Comparison of ENCODE assay signal across 8 mouse cellular contexts in genomic region chr1:156674195-156675000, GRCm38 (mm10). TPM values are rescaled to one million over a fixed set of nuclear protein-coding genes. Genes with fewer than 3 reads are reported as not detected.
A peak's percentile ranks its signal among the peaks of the same experiment; 100 is the strongest.
DNase-seq lines count a peak whose midpoint lies in the region; ATAC-seq and TF ChIP-seq lines count a peak whose summit lies in the region.

Gene Tor3a (minus strand): TSS chr1:156674356.

- peak; percentile 84 for ATAC-seq in erythroid progenitor cell, adult 5-6 weeks (replicated peaks; ENCODE audit: low FRiP score, poor library complexity, severe bottlenecking)
- peak; percentile 72 for ATAC-seq in heart, embryonic 15.5 days (replicated peaks; ENCODE audit: insufficient number of reproducible peaks, insufficient read depth, low FRiP score, low read depth)
- ATAC-seq in liver, embryonic 16.5 days (ENCODE audit: low read depth), result peak; percentile 83
- ATAC-seq in neural tube, embryonic 11.5 days (ENCODE audit: insufficient read depth, low FRiP score, low TSS enrichment), result peak; percentile 77; the same call in 1 of the 2 replicates
- ATAC-seq in stomach, postnatal 0 days (ENCODE audit: low FRiP score, low TSS enrichment), result peak; percentile 81

- peak within 1 kb of the TSS; percentile 76 for H3K9ac ChIP-seq in CH12.LX (ENCODE audit: insufficient read depth, low read depth)
- H3K9ac ChIP-seq in heart, embryonic 15.5 days, result peak within 1 kb of the TSS; percentile 73
- H3K9ac ChIP-seq in liver, embryonic 16.5 days (ENCODE audit: low read depth, low read length), result peak within 1 kb of the TSS; percentile 64
- peak within 1 kb of the TSS; percentile 58 for H3K9ac ChIP-seq in neural tube, embryonic 11.5 days (ENCODE audit: low read length)
- H3K9ac ChIP-seq in stomach, postnatal 0 days (ENCODE audit: low read length), result peak within 1 kb of the TSS; percentile 70

- peaks cover 6% of the 10 kb centered on the region for H3K79me2 ChIP-seq in CH12.LX (replicated peaks; ENCODE audit: control insufficient read depth, extremely low read depth, insufficient read depth, poor library complexity, severe bottlenecking)

- H3K36me3 ChIP-seq in CH12.LX (replicated peaks in 1 of 2; ENCODE audit: control insufficient read depth in 1 of 2, insufficient read depth in 1 of 2, low read length in 1 of 2), result peaks cover 8 to 32% of the 10 kb centered on the region in 2 experiments
- H3K36me3 ChIP-seq in heart, embryonic 15.5 days, result no peaks in the 10 kb centered on the region
- no peaks in the 10 kb centered on the region for H3K36me3 ChIP-seq in liver, embryonic 16.5 days (ENCODE audit: control insufficient read depth, insufficient read depth)
- no peaks in the 10 kb centered on the region for H3K36me3 ChIP-seq in neural tube, embryonic 11.5 days (ENCODE audit: control insufficient read depth, insufficient read depth, low read length)
- H3K36me3 ChIP-seq in stomach, postnatal 0 days (ENCODE audit: control insufficient read depth, insufficient read depth, low read length), result no peaks in the 10 kb centered on the region

- H3K9me3 ChIP-seq in CH12.LX (replicated peaks; ENCODE audit: low read length), result no peaks in the 10 kb centered on the region
- H3K9me3 ChIP-seq in heart, embryonic 15.5 days (replicated peaks), result no peaks in the 10 kb centered on the region
- no peaks in the 10 kb centered on the region for H3K9me3 ChIP-seq in liver, embryonic 16.5 days (replicated peaks; ENCODE audit: control insufficient read depth, low read length)
- H3K9me3 ChIP-seq in neural tube, embryonic 11.5 days (ENCODE audit: control insufficient read depth, low read length), result no peaks in the 10 kb centered on the region
- H3K9me3 ChIP-seq in stomach, postnatal 0 days (ENCODE audit: control insufficient read depth, low read length), result no peaks in the 10 kb centered on the region

- H3K27me3 ChIP-seq in CH12.LX (replicated peaks), result no peaks in the 10 kb centered on the region
- H3K27me3 ChIP-seq in heart, embryonic 15.5 days, result no peaks in the 10 kb centered on the region
- H3K27me3 ChIP-seq in liver, embryonic 16.5 days (ENCODE audit: control insufficient read depth, insufficient read depth, low read depth, low read length), result no peaks in the 10 kb centered on the region; the same call in 1 of the 2 replicates
- H3K27me3 ChIP-seq in neural tube, embryonic 11.5 days (ENCODE audit: control insufficient read depth, insufficient read depth, low read length), result no peaks in the 10 kb centered on the region
- no peaks in the 10 kb centered on the region for H3K27me3 ChIP-seq in stomach, postnatal 0 days (ENCODE audit: control insufficient read depth, insufficient read depth, low read length)

- no peak for TF ChIP-seq RAD21 in CH12.LX (IDR thresholded peaks at IDR 0.05; ENCODE audit: low read depth, low read length)

- peaks cover 4 to 40% of the 10 kb centered on the region in 2 experiments; a peak in 3 of 4 replicates for H3K4me1 ChIP-seq in CH12.LX (ENCODE audit: control insufficient read depth in 1 of 2, insufficient read depth in 2 of 2)
- peaks cover 16% of the 10 kb centered on the region for H3K4me1 ChIP-seq in heart, embryonic 15.5 days (replicated peaks)
- H3K4me1 ChIP-seq in liver, embryonic 16.5 days (ENCODE audit: control insufficient read depth, low read depth, low read length), result peaks cover 9% of the 10 kb centered on the region
- H3K4me1 ChIP-seq in neural tube, embryonic 11.5 days (ENCODE audit: control insufficient read depth, insufficient read depth, low read length), result peaks cover 3% of the 10 kb centered on the region; the same call in 1 of the 2 replicates
- H3K4me1 ChIP-seq in stomach, postnatal 0 days (replicated peaks; ENCODE audit: control insufficient read depth, insufficient read depth), result no peaks in the 10 kb centered on the region

- WGBS in heart, embryonic 15.5 days, result 8% methylated on average over 37 of the region's 37 CpGs
- 4% methylated on average over 37 of the region's 37 CpGs for WGBS in liver, embryonic 16.5 days (ENCODE audit: insufficient replicate concordance)
- WGBS in neural tube, embryonic 11.5 days, result 9% methylated on average over 36 of the region's 37 CpGs
- 8% methylated on average over 37 of the region's 37 CpGs for WGBS in stomach, postnatal 0 days

- TF ChIP-seq EP300 in CH12.LX (IDR thresholded peaks at IDR 0.05; ENCODE audit: low read length), result peak; percentile 59; the same call in 1 of the 2 replicates
- no peak for TF ChIP-seq EP300 in stomach, postnatal 0 days (optimal IDR thresholded peaks at IDR 0.05)

- DNase-seq in CH12.LX (ENCODE audit: extremely low read depth), result peak; percentile 86
- peak; percentile 76 for DNase-seq in brain, embryonic 14.5 days (ENCODE audit: low read depth)
- peak; percentile 90 for DNase-seq in kidney, postnatal 14 days
- peak; percentile 74 for DNase-seq in neural tube, embryonic 11.5 days (ENCODE audit: low spot score)
- DNase-seq in stomach, postnatal 0 days (ENCODE audit: low spot score), result peak; percentile 82

- dilution Hi-C loops in CH12.LX (cut with MboI; ENCODE audit: extremely low pct_ligation_motif_present, extremely low pct_unique_long_range_greater_than_20kb, low sequenced_read_pairs), result no loop called here

- H3K4me3 ChIP-seq in CH12.LX (replicated peaks in 1 of 3; ENCODE audit: low read depth in 2 of 3, low read length in 2 of 3, poor library complexity in 1 of 3), result peak within 1 kb of the TSS; percentile 89 to 94 (median 89)
- H3K4me3 ChIP-seq in heart, embryonic 15.5 days, result peak within 1 kb of the TSS; percentile 74
- H3K4me3 ChIP-seq in liver, embryonic 16.5 days (ENCODE audit: low read depth, low read length), result peak within 1 kb of the TSS; percentile 68
- H3K4me3 ChIP-seq in neural tube, embryonic 11.5 days (ENCODE audit: low read depth, low read length), result peak within 1 kb of the TSS; percentile 48
- H3K4me3 ChIP-seq in stomach, postnatal 0 days (ENCODE audit: low read depth, low read length), result peak within 1 kb of the TSS; percentile 64

- TF ChIP-seq CTCF in CH12.LX (conservative IDR thresholded peaks at IDR 0.05 in 1 of 2, IDR thresholded peaks at IDR 0.05 in 1 of 2; ENCODE audit: low read depth in 2 of 2, low read length in 2 of 2), result no peak
- no peak for TF ChIP-seq CTCF in brain, embryonic 14.5 days (IDR thresholded peaks at IDR 0.05; ENCODE audit: borderline replicate concordance, extremely low read depth, insufficient read depth, insufficient read length)
- no peak for TF ChIP-seq CTCF in stomach, postnatal 0 days (IDR thresholded peaks at IDR 0.05; ENCODE audit: low read depth)

- H3K4me2 ChIP-seq in CH12.LX (ENCODE audit: insufficient read depth, low read depth, poor library complexity, severe bottlenecking), result peak within 1 kb of the TSS; percentile 62
- peak within 1 kb of the TSS; percentile 97 for H3K4me2 ChIP-seq in heart, embryonic 15.5 days
- H3K4me2 ChIP-seq in liver, embryonic 16.5 days (ENCODE audit: low read depth, low read length), result peak within 1 kb of the TSS; percentile 90
- H3K4me2 ChIP-seq in neural tube, embryonic 11.5 days (ENCODE audit: low read depth), result peak within 1 kb of the TSS; percentile 93
- peak within 1 kb of the TSS; percentile 98 for H3K4me2 ChIP-seq in stomach, postnatal 0 days (replicated peaks; ENCODE audit: low read depth)

- H3K27ac ChIP-seq in CH12.LX (ENCODE audit: insufficient read depth, low read depth), result peak within 1 kb of the TSS; percentile 95
- peak within 1 kb of the TSS; percentile 66 for H3K27ac ChIP-seq in heart, embryonic 15.5 days
- peak within 1 kb of the TSS; percentile 5; the same call in 1 of the 2 replicates for H3K27ac ChIP-seq in liver, embryonic 16.5 days (ENCODE audit: low read length)
- H3K27ac ChIP-seq in neural tube, embryonic 11.5 days (ENCODE audit: low read depth, low read length), result no peak within 1 kb of the TSS
- H3K27ac ChIP-seq in stomach, postnatal 0 days (replicated peaks), result peak within 1 kb of the TSS; percentile 69

- in situ Hi-C loops in CH12.LX (cut with MboI; ENCODE audit: low pct_ligation_motif_present, low pct_unique_long_range_greater_than_20kb, low sequenced_read_pairs), result no loop called here

- peak; percentile 75 for TF ChIP-seq POLR2A in CH12.LX (IDR thresholded peaks at IDR 0.05; ENCODE audit: low read depth, low read length)
- TF ChIP-seq POLR2A in brain, embryonic 14.5 days (IDR thresholded peaks at IDR 0.05; ENCODE audit: borderline replicate concordance, extremely low read depth, insufficient read depth, insufficient read length, poor library complexity, severe bottlenecking), result no peak

TF ChIP-seq in CH12.LX, 34 proteins besides CTCF, POLR2A, EP300 and RAD21 (continues in another document):
- TF ChIP-seq HCFC1 (IDR thresholded peaks at IDR 0.05; ENCODE audit: low read depth, low read length), result peak; percentile 15; the same call in 1 of the 2 replicates
- TF ChIP-seq ELF1 (IDR thresholded peaks at IDR 0.05; ENCODE audit: low read depth, low read length), result peak; percentile 80
- no peak for TF ChIP-seq MYC (IDR thresholded peaks at IDR 0.05; ENCODE audit: low read depth, low read length)
- TF ChIP-seq E2F4 (IDR thresholded peaks at IDR 0.05; ENCODE audit: insufficient replicate concordance, low read depth, low read length), result no peak
- TF ChIP-seq ZC3H11A (IDR thresholded peaks at IDR 0.05; ENCODE audit: low read depth, low read length), result no peak
- no peak for TF ChIP-seq GABPA (IDR thresholded peaks at IDR 0.05; ENCODE audit: insufficient replicate concordance, low read depth, low read length)
- no peak for TF ChIP-seq USF2 (conservative IDR thresholded peaks at IDR 0.05; ENCODE audit: low read depth, low read length)
- peak; percentile 42 for TF ChIP-seq IRF4 (IDR thresholded peaks at IDR 0.05; ENCODE audit: low read depth, low read length)
- peak; percentile 34; the same call in 1 of the 2 replicates for TF ChIP-seq CHD2 (IDR thresholded peaks at IDR 0.05; ENCODE audit: low read length)
- no peak for TF ChIP-seq CHD1 (IDR thresholded peaks at IDR 0.05; ENCODE audit: low read depth, low read length)
- TF ChIP-seq ETS1 (conservative IDR thresholded peaks at IDR 0.05; ENCODE audit: low read depth, low read length), result peak; percentile 69
- TF ChIP-seq SMC3 (IDR thresholded peaks at IDR 0.05; ENCODE audit: low read depth, low read length), result no peak
- TF ChIP-seq NELFE (IDR thresholded peaks at IDR 0.05; ENCODE audit: low read depth, low read length), result peak; percentile 62

RNA-seq across cellular contexts. Expression of gene Tor3a, which starts in this region (rescaled TPM):
- 37.2 and 37.6 TPM in 2 replicates for total RNA-seq in CH12.LX (2012; rRNA removed)
- 50.5 and 53.8 TPM in 2 replicates for total RNA-seq in CH12.LX (2014; rRNA removed)
- 85.7 and 88.6 TPM in 2 replicates for polyA plus RNA-seq in CH12.LX (2012; ENCODE audit: insufficient read length, low read depth)
- 2.7 and 3.0 TPM in 2 replicates for polyA plus RNA-seq in brain, embryonic 14.5 days (2012; rRNA removed)
- 3.2 and 5.4 TPM in 2 replicates for total RNA-seq in erythroid progenitor cell, adult 5-6 weeks (2015; ENCODE audit: low replicate concordance)
- 4.1 and 10.4 TPM in 2 replicates for total RNA-seq in erythroid progenitor cell, adult 5-6 weeks (2017; ENCODE audit: low replicate concordance)
- polyA plus RNA-seq in heart, embryonic 15.5 days (2015; fragmentation: Nextera tagmentation; extraction: Ambion mirVana), result 6.5 and 8.6 TPM in 2 replicates
- polyA plus RNA-seq in liver, embryonic 16.5 days (2015; fragmentation: Nextera tagmentation; extraction: Ambion mirVana), result 3.7 and 3.9 TPM in 2 replicates
- 3.0 and 4.0 TPM in 2 replicates for polyA plus RNA-seq in neural tube, embryonic 11.5 days (2014; fragmentation: Nextera tagmentation; extraction: Ambion mirVana)
- polyA plus RNA-seq in stomach, postnatal 0 days (2015; fragmentation: Nextera tagmentation; extraction: Ambion mirVana), result 16.8 and 17.1 TPM in 2 replicates
